Mouse (Mus musculus) v-Abl transformed pro-B cells (cell line): ENCODE measurements at regions not wholly inside any gene's neighbourhood (a gene's known extent, or its start where the extent isn't known, plus 50 kb on each side); places are given as distances from the start of the nearest gene placed in this dataset.

Source experiments
- in situ Hi-C, 2 experiments: fragments of 400-800 bp; cut with MboI; formaldehyde crosslinking; loops; one replicate each; pipeline ENCODE4 v1.15.1; 2025; ENCODE audit not compliant: unreplicated experiment in 2 of 2

DNA sequence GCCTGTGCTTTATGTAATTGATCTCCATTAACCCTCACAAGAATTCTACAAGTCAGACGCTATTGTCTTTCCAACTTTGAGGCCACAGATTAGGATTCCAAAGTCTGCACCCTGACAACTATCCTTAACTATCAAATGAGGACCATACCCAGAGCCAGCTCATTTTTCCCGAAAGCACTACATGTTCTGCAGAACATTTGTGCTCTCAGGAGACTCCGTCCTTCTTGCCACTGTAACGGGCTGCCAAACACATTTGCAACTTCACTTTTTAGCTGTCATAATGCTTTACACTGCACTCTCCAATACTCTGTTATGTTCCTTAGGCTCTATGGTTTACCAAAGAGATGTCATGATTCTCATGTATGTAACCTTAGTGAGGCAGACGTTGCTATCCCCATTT lies 350.7 kb downstream of the Mtx2 start:
- in situ Hi-C loops: no loop called here

DNA sequence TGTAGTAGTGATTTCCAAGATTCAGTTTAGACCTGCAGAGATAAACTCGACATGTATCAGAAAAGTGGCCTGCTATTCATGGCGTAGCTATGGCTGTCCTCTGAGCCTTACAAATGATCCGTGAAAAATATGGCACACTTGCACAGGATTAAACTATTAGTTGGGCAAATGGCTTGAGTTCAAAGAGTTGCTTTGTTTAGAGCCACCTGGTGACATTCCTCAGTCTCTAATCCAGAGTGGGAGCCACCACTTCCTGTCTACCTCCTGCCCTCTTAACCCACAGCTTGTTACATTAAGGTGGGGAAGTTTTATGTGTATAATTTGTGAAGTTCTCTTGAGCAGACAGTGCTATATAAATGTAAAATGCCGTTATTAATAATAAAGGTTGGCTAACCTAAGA lies 357.7 kb downstream of the Mtx2 start:
- in situ Hi-C loops: no loop called here

GRCm38 (mm10) chr2:75202587-75203220 lies 377.1 kb downstream of the Mtx2 start:
- in situ Hi-C loops: no loop called here

DNA sequence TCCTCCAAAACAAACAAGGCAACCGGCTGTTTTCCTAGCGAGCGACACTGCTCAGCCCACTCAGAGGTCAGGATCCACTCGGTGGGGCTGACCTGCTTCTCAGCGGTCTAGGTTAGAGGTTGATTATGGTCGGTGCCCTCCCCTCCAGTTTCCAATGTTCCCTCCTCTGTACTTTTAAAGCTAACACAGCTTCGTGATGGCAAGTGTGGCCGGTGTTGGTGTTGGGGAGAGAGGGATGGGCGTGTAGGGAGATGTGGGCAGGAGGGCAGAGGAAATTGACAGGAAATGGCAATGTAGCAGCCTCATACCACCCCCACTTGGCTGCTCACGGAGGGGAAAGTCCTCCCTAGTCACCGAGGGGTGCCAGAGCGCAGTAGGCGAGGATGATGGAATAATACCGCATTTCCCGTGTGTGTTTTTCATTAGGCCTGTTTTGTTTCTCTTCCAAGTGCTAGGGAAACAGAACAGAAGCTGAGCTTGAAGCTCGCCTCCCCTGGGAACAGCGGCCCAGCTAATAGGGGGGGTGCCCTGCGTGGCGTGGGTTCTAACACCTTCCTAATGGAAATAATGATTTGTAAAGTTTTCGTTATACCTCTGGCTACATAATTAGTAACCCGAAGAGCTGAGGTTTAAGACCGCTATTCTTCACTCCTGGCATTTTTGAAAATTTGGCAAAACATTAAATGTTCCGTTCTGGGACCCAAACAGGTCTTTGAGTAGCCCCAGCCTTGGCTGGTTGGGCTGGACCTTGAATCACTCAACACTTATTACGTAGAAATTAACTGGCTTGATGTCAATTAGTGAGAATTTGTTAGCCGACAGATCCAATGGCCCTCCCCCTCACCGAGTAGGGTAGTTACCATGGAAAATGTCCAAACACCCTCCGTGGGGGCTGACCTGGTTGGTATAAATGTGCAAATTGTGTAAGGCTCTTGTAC lies 383.5 kb downstream of the Mtx2 start:
- in situ Hi-C loops: no loop called here

- in situ Hi-C loops: no loop called here
Measured at GRCm38 (mm10) chr2:75209790-75210583, 384.4 kb downstream of the Mtx2 start.

- in situ Hi-C loops: no loop called here
Measured at GRCm38 (mm10) chr2:75216931-75217330, 391.3 kb downstream of the Mtx2 start.

DNA sequence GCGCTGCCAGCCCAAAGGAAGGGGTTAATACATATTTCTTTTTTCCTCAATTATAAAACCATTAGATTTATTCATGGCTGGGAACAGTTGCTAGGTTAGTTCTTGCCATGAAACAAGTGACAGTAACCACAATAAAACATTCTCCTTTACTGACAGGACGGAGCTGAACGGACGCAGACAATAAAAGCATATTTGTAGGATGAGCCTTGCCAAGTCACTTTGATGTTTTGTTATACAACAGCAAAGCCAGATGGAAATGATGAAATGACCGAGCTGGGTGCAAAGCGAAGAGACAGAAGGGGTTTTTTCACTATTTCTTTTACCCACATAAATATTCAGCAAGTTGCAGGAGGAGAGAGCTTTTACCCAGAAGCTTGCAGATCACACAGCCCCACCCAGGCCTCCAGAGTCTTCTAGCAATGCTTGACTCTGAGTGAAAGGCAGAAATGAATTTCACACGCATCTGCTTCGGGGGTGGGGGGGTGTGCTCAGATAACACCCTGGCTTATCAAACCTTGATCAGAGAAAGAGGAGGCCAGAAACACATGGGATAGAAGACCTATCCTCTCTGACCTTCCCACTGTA lies 395.3 kb downstream of the Mtx2 start:
- in situ Hi-C loops: no loop called here

GRCm38 (mm10) chr2:75224443-75224842 lies 398.8 kb downstream of the Mtx2 start:
- in situ Hi-C loops: no loop called here

DNA sequence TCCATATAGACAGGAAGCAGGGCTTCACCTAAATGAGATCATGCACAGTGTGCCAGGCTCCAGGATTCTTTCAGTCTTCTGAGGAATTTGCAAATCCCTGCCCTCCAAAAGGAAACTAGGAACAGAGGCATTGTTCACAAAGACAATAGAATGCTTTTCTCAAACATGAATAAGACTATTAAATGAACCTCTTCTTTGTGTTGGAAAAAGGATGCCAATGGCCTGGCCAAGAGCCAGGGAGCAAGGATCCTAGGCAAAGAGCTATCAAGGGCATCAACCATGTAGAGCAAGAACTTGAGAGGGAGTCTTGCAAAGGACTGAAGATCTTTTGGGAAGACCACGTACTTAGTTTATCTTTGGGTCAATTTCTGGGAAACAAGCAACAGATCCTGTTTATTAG lies 415.4 kb downstream of the Mtx2 start:
- in situ Hi-C loops: no loop called here

DNA sequence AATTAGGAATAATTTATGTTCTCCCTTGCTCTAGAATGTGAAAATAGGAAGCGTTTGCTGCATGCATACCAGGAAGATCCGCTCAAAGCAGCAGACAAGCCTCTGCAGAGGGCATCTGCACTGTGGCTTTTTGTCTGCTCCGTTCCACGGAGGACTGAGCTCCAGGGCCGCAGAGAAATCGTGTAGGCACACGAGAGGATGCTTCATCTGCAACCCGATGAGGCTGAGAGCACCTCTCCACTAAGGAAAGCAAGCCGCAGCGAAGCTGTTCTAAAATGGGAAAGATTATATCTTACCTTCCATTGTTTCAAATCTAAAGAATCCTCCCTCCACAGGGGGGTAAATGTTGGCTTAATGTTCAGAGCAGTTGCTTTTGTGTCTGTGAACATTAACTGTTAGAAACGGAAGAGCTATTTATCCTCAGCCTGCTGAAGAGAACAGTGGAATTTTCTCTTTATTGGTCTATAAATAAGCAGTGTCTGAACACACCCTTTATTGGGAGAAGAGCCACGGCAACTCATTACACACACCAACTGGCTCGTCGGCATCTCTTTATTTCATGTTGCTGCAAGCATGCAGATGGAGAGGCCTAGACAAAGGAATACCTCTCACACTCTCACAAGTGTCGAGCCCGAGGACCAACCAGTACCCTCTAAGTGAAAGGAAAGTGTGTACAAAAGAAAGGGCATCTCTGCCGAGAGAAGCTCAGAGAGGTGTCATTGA lies 414.6 kb upstream of the Hnrnpa3 start:
- in situ Hi-C loops: no loop called here

- in situ Hi-C loops: no loop called here
Measured at GRCm38 (mm10) chr2:75245256-75245655, 413.8 kb upstream of the Hnrnpa3 start.

DNA sequence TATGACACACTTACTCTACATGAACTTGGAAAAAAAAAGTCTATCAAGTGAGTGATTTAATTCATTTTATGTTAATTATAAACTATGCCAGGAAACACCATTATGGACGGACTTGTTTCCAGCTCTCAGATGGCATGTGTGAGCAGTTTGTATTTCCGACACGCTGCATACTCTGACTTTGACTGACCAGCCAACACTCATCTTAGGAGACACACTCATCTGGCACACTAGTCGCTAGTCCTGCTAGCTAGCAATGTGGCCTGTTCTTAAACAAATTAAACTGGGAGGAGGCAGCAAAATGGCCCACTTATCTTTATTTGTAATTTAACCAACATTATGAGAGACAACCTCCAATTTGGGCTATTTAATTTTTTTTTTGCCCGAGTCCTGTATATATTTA lies 413.4 kb upstream of the Hnrnpa3 start:
- in situ Hi-C loops: no loop called here

DNA sequence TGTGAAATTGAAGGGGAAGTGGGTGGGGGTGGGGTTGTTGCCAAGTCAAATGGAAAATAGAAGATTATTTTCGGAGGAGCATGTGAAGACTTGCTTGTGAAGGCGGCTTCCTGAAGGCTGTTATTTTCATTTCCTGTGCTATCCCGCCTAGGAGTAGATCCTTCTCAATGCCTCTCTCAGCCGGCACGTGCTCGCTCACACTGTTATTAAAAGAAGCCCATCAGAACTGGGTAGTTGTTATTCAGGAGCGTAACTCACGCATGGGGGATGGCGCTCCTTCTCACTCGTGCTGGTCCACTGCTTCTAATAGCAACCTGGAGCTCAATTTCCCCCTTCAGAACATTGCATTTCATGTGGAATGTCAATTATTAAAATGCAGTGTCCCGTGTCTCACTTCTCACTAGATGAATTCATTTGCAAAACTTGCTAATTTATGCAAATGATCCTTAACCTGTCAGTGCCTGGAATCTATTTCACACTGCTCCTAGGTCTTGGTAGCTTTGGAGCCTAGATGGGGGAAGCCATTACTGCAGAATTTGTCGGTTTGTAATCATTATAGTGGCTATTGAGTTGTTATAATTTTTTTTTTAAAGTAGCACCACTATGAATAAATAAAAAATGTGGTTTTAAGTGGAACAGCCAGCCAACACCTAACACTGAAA lies 412.8 kb upstream of the Hnrnpa3 start:
- in situ Hi-C loops: no loop called here

DNA sequence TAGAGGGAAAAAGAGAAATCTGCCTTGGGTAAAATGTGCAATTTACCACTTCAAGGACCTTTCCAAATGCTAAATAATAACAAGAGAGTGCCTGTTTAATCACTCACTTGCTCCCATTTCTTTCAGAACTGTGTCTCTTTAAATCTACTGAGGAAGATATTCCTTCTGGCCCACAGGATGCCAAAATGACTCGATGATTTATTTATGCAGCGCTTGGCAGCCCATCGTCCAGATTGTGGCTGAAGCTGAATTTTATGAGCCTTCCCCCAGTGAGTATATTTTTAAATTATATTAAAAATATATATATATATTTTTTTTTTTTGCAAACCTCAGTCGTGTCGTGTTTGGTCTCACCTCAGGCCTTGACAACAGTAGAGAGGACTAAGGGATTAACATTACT lies 410.8 kb upstream of the Hnrnpa3 start:
- in situ Hi-C loops: no loop called here

GRCm38 (mm10) chr2:75250507-75250906 lies 408.6 kb upstream of the Hnrnpa3 start:
- in situ Hi-C loops: no loop called here

GRCm38 (mm10) chr2:75252829-75253228 lies 406.2 kb upstream of the Hnrnpa3 start:
- in situ Hi-C loops: no loop called here

GRCm38 (mm10) chr2:75265218-75265617 lies 393.8 kb upstream of the Hnrnpa3 start:
- in situ Hi-C loops: no loop called here

DNA sequence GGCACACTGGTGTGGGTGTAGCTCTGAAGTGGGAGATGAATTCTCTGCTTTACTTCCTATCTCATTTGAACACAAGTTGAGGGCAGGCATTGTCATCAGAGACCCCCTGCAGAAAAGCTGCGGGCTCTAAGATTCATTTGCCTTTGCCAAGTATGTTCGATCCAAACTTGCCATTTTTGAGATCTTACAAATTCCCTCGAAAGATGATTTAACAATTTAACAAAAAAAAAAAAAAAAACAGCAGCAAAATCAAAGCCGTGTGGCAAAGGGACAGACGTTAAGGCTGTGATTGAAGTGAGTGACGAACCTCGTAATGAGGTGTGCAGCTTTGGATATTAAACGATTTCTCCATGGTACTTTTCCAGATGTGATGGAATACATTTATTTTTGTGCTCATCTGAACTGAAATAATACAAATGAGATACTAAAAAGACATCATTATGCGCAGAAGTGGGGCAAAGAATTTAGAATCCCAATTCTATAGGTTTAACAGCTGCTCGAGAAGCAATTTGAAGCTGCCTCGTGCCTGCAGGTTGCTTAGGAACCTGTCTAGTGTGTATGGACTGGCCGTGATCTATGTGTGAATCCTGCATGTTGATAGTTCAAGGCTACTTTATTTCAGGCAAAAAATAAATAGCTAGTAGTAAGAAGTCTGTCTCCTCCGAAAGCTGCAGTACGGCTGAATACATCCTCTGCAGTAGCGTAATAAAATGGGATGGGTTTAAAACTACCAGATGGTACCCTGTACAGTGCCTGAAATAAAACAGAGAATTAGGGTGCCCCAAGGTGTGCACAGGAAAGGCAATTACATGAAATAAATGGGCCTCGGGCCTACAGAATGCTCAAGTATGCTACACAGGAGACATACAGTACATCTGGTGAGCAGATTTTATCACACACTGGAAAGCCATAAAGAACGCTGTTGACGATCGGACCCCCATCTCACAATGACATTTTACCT lies 393.0 kb upstream of the Hnrnpa3 start:
- in situ Hi-C loops: no loop called here

DNA sequence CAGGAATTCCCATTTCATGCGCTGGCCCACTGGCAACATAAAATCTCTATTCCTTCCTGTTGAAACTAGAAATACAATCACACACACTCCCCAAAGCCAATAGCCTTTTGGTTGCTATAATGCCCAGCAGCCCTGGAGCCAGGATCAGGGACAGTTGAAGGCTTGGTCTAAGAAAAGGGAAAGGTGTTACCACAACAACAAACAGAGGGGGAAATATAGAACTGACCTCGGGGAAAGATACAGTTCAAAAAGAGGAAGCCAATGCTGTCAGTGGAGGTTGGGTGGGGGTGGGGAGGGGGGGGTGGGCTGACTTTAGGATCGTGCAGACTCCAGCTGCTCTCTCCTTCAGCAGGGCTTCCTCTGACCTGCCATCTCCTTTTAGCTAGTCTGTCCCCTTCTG lies 391.1 kb upstream of the Hnrnpa3 start:
- in situ Hi-C loops: no loop called here
